In the genomic region with DNA sequence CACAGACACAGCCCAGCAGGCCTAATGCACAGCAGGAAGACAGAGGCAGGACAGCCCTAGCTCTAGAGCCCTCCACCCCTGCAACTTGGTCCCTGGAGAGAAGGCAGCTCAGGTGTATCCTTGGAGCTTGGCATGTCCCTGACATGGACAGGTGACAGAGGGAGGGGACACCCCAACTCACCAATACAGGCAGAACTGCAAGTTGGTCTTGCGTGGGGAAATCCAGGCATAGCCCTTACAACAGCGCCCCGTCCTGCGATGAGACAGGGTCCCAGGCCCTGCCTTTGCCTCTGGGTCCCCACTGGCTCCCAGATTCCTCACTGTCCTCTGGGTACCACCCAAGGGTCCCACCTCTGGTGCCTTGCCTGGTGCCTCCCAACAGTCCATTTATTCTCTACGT, we compare ENCODE assay signal across 25 mouse cellular contexts. TPM values are rescaled to one million over a fixed set of nuclear protein-coding genes. Genes with fewer than 3 reads are reported as not detected.
"Had no signal": no experiment of that assay in that cellular context is flagged by ENCODE, and none has a peak within 500 bp of the region (broad histone marks: within the 10 kb centered on the region; RNA-seq: fewer than 3 reads in every experiment).

No protein-coding gene starts in this region.

- H3K4me1 ChIP-seq: lung, embryonic 15.5 days; megakaryocyte, embryonic 14.5 days; midbrain, embryonic 13.5 days; midbrain, embryonic 15.5 days; neural tube, embryonic 12.5 days; stomach, embryonic 15.5 days had no signal

- H3K9me3 ChIP-seq: lung, embryonic 15.5 days; midbrain, embryonic 15.5 days; neural tube, embryonic 12.5 days; stomach, embryonic 15.5 days had no signal

- H3K4me3 ChIP-seq: lung, embryonic 15.5 days; megakaryocyte, embryonic 14.5 days; midbrain, embryonic 13.5 days; midbrain, embryonic 15.5 days; neural tube, embryonic 12.5 days; stomach, embryonic 15.5 days had no signal

- H3K27ac ChIP-seq: lung, embryonic 15.5 days; macrophage; midbrain, embryonic 13.5 days; midbrain, embryonic 15.5 days; neural tube, embryonic 12.5 days; stomach, embryonic 15.5 days; stomach, postnatal 0 days had no signal

- H3K36me3 ChIP-seq: lung, embryonic 15.5 days; midbrain, embryonic 13.5 days; midbrain, embryonic 15.5 days; neural tube, embryonic 12.5 days; stomach, embryonic 15.5 days had no signal

- DNase-seq: lung, adult 2 months; lung, postnatal 14 days; lung, postnatal 36 days; right cerebral cortex, postnatal 14 days; thymus, adult 18-20 months; thymus, postnatal 14 days; thymus, postnatal 36 days had no signal

- H3K9ac ChIP-seq: liver, postnatal 0 days; lung, embryonic 15.5 days; midbrain, embryonic 13.5 days; midbrain, embryonic 15.5 days; neural tube, embryonic 12.5 days; stomach, embryonic 15.5 days had no signal

- H3K4me2 ChIP-seq: lung, embryonic 15.5 days; midbrain, embryonic 11.5 days; midbrain, embryonic 13.5 days; midbrain, embryonic 15.5 days; neural tube, embryonic 12.5 days; stomach, embryonic 15.5 days had no signal

- H3K27me3 ChIP-seq: lung, embryonic 15.5 days; midbrain, embryonic 13.5 days; midbrain, embryonic 15.5 days; neural tube, embryonic 12.5 days; stomach, embryonic 15.5 days had no signal

- ATAC-seq: liver, postnatal 0 days; lung, postnatal 0 days; midbrain, embryonic 13.5 days; midbrain, embryonic 15.5 days had no signal

RNA-seq across cellular contexts. Expression of a gene that starts 1.4 kb away (rescaled TPM):
- total RNA-seq: megakaryocyte progenitor cell, adult 5-6 weeks; midbrain, postnatal 0 days; monocyte, adult 5-6 weeks; neutrophil, adult 5-6 weeks had no signal
- polyA plus RNA-seq: liver, postnatal 0 days; lung, adult 2 months; lung, embryonic 15.5 days; lung, postnatal 0 days; macrophage; midbrain, embryonic 11.5 days; midbrain, embryonic 13.5 days; midbrain, embryonic 15.5 days; midbrain, postnatal 0 days; neural tube, embryonic 12.5 days; neural tube, embryonic 14.5 days; stomach, embryonic 15.5 days; stomach, postnatal 0 days; thymus, postnatal 0 days had no signal

RNA-seq across cellular contexts. Expression of a gene that starts 28.1 kb away (rescaled TPM):
- total RNA-seq: megakaryocyte progenitor cell, adult 5-6 weeks; monocyte, adult 5-6 weeks; neutrophil, adult 5-6 weeks had no signal
- polyA plus RNA-seq: liver, postnatal 0 days; lung, adult 2 months; lung, embryonic 15.5 days; lung, postnatal 0 days; macrophage; neural tube, embryonic 12.5 days; spleen, adult 2 months; thymus, postnatal 0 days had no signal

RNA-seq across cellular contexts. Expression of a gene that starts 52.0 kb away (rescaled TPM):
- total RNA-seq: megakaryocyte progenitor cell, adult 5-6 weeks; monocyte, adult 5-6 weeks; neutrophil, adult 5-6 weeks had no signal
